Mouse (Mus musculus) lung, embryonic 14.5 days (tissue): ENCODE data around the gene Micall2. TPM values are rescaled to one million over a fixed set of nuclear protein-coding genes. Genes with fewer than 3 reads are reported as not detected.

Source experiments
- ATAC-seq: fragments of 200-750 bp; cut with Nextera tagmentation; 2 replicates; pipeline ENCODE4 v1.8.0; 2017; ENCODE audit warnings: mild to moderate bottlenecking, moderate TSS enrichment, moderate library complexity; ENCODE audit not compliant: insufficient read depth
- DNase-seq: peaks from one replicate; pipeline ENCODE4 v3.0.0-alpha.2; 2015
- H3K27ac ChIP-seq: fragments of 300-500 bp; sonication (generic); 2 replicates; pipeline ENCODE4 v1.5.1; 2014; ENCODE audit warnings: low read depth, mild to moderate bottlenecking, moderate library complexity
- H3K27me3 ChIP-seq: fragments of 300-500 bp; sonication (generic); 2 replicates; pipeline ENCODE4 v1.6.1; 2014; ENCODE audit warnings: low read length, control low read depth; ENCODE audit not compliant: insufficient read depth
- H3K36me3 ChIP-seq: fragments of 300-500 bp; sonication (generic); 2 replicates; pipeline ENCODE4 v1.6.1; 2014; ENCODE audit warnings: control low read depth; ENCODE audit not compliant: insufficient read depth
- H3K4me1 ChIP-seq: fragments of 300-500 bp; sonication (generic); 2 replicates; pipeline ENCODE4 v1.6.1; 2014; ENCODE audit warnings: antibody characterized with exemption, control low read depth; ENCODE audit not compliant: insufficient read depth
- H3K4me2 ChIP-seq: fragments of 300-500 bp; sonication (generic); 2 replicates; pipeline ENCODE4 v1.6.1; 2014; ENCODE audit warnings: mild to moderate bottlenecking
- H3K4me3 ChIP-seq: fragments of 300-500 bp; sonication (generic); 2 replicates; pipeline ENCODE4 v1.5.1; 2014; ENCODE audit warnings: low read depth, low read length
- H3K9ac ChIP-seq: fragments of 300-500 bp; sonication (generic); 2 replicates; pipeline ENCODE4 v1.6.1; 2014
- H3K9me3 ChIP-seq: fragments of 300-500 bp; sonication (generic); 2 replicates; pipeline ENCODE4 v1.6.1; 2016; ENCODE audit warnings: low read depth, low read length, control low read depth
- CTCF ChIP-seq: IDR thresholded peaks from 2 replicates; pipeline ENCODE4 v1.5.1; 2016; ENCODE audit warnings: antibody characterized with exemption, low read depth
- WGBS: fragments of 180-500 bp; shearing (Covaris S2); extraction: QIAGEN DNeasy Blood & Tissue Kit; methylation state at CpG from one replicate; pipeline ENCODE4 v1.1.7; 2014; 5-methylcytosine and 5-hydroxymethylcytosine counted together
- polyA plus RNA-seq: library from polyadenylated mRNA; unstranded; fragments of >200 nt; fragmentation: Nextera tagmentation; extraction: Ambion mirVana; gene quantifications from 2 replicates; pipeline ENCODE4 v1.2.1, GENCODE M21; 2014

The Micall2 gene
- polyA plus RNA-seq, 1 experiment from 2014 or later, result 4.8 TPM

- Histone ChIP-seq H3K36me3 (no peaks in the 10 kb centered on the region), H3K4me1 (peaks cover 10% of the 10 kb centered on the region), H3K27me3 (no peaks in the 10 kb centered on the region), H3K9ac (peak overlapping the region; percentile 29; the same call in 1 of the 2 replicates), H3K27ac (peak overlapping the region; percentile 65; the same call in 1 of the 2 replicates), H3K4me3 (no peak overlapping the region), H3K4me2 (peak overlapping the region; percentile 18; the same call in 1 of the 2 replicates), H3K9me3 (no peaks in the 10 kb centered on the region)
- DNase-seq, result no peak
- no peak for TF ChIP-seq CTCF
- 30% methylated on average over 8 of the region's 8 CpGs for WGBS
- ATAC-seq, result no peak
Measured at GRCm38 (mm10) chr5:139730712-139731486, 5.2 kb downstream of the Micall2 start.

GRCm38 (mm10) chr5:139727261-139727660, 8.9 kb downstream of the Micall2 start:
- no peaks in the 10 kb centered on the region for H3K9me3 ChIP-seq
- WGBS, result 77% methylated on average over 11 of the region's 11 CpGs

GRCm38 (mm10) chr5:139726186-139726585, 9.9 kb downstream of the Micall2 start:
- TF ChIP-seq CTCF, result no peak
- WGBS, result 78% methylated on average over 3 of the region's 3 CpGs

More at GRCm38 (mm10) chr5:139727261-139727660, 8.9 kb downstream of the Micall2 start:
- Histone ChIP-seq H3K36me3 (no peaks in the 10 kb centered on the region), H3K4me2 (no peak overlapping the region), H3K4me1 (peaks cover 5% of the 10 kb centered on the region; the same call in 1 of the 2 replicates), H3K4me3 (no peak overlapping the region), H3K27me3 (no peaks in the 10 kb centered on the region), H3K27ac (no peak overlapping the region), H3K9ac (no peak overlapping the region)
- DNase-seq (no peak), ATAC-seq (no peak)
- no peak for TF ChIP-seq CTCF

GRCm38 (mm10) chr5:139724336-139725116, 11.6 kb downstream of the Micall2 start:
- Histone ChIP-seq H3K27me3 (no peaks in the 10 kb centered on the region), H3K9ac (no peak overlapping the region), H3K4me1 (no peaks in the 10 kb centered on the region), H3K36me3 (no peaks in the 10 kb centered on the region), H3K27ac (no peak overlapping the region), H3K4me2 (no peak overlapping the region), H3K9me3 (no peaks in the 10 kb centered on the region), H3K4me3 (no peak overlapping the region)
- DNase-seq (no peak), ATAC-seq (0 out of 2 replicates have a peak, but pooled peaks have one; percentile 46)
- WGBS, result 29% methylated on average over 10 of the region's 10 CpGs
- no peak for TF ChIP-seq CTCF

More at GRCm38 (mm10) chr5:139726186-139726585, 9.9 kb downstream of the Micall2 start:
- H3K9ac ChIP-seq, result no peak overlapping the region
- H3K27ac ChIP-seq, result no peak overlapping the region
- ATAC-seq (no peak), DNase-seq (no peak)
- H3K4me2 ChIP-seq, result no peak overlapping the region
- no peaks in the 10 kb centered on the region for H3K9me3 ChIP-seq
- H3K27me3 ChIP-seq, result no peaks in the 10 kb centered on the region
- peaks cover 5% of the 10 kb centered on the region; the same call in 1 of the 2 replicates for H3K4me1 ChIP-seq
- H3K36me3 ChIP-seq, result no peaks in the 10 kb centered on the region
- no peak overlapping the region for H3K4me3 ChIP-seq

- H3K36me3 ChIP-seq, result no peaks in the 10 kb centered on the region
- H3K27me3 ChIP-seq, result no peaks in the 10 kb centered on the region
- DNase-seq (no peak), ATAC-seq (no peak)
- no peak for TF ChIP-seq CTCF
- H3K9me3 ChIP-seq, result no peaks in the 10 kb centered on the region
- no peak overlapping the region for H3K4me3 ChIP-seq
- H3K9ac ChIP-seq, result no peak overlapping the region
- no peaks in the 10 kb centered on the region for H3K4me1 ChIP-seq
- WGBS, result 52% methylated on average over 9 of the region's 9 CpGs
- no peak overlapping the region for H3K27ac ChIP-seq
- H3K4me2 ChIP-seq, result no peak overlapping the region
Measured at GRCm38 (mm10) chr5:139723113-139723512, 13.0 kb downstream of the Micall2 start.

- Histone ChIP-seq H3K9me3 (no peaks in the 10 kb centered on the region), H3K9ac (no peak overlapping the region), H3K4me3 (no peak overlapping the region), H3K27me3 (no peaks in the 10 kb centered on the region), H3K36me3 (no peaks in the 10 kb centered on the region), H3K4me1 (no peaks in the 10 kb centered on the region), H3K27ac (no peak overlapping the region), H3K4me2 (no peak overlapping the region)
- DNase-seq (no peak), ATAC-seq (no peak)
- peak; percentile 17; the same call in 1 of the 2 replicates for TF ChIP-seq CTCF
- WGBS, result 47% methylated on average over 6 of the region's 6 CpGs
Measured at GRCm38 (mm10) chr5:139722709-139723108, 13.4 kb downstream of the Micall2 start.

- H3K4me2 ChIP-seq, result no peak overlapping the region
- H3K27ac ChIP-seq, result no peak overlapping the region
- TF ChIP-seq CTCF, result no peak
- H3K36me3 ChIP-seq, result no peaks in the 10 kb centered on the region
- no peak overlapping the region for H3K4me3 ChIP-seq
- H3K4me1 ChIP-seq, result no peaks in the 10 kb centered on the region
- no peaks in the 10 kb centered on the region for H3K27me3 ChIP-seq
- 79% methylated on average over 7 of the region's 7 CpGs for WGBS
- no peaks in the 10 kb centered on the region for H3K9me3 ChIP-seq
- no peak overlapping the region for H3K9ac ChIP-seq
- no peak for DNase-seq
- ATAC-seq, result no peak
Measured at GRCm38 (mm10) chr5:139718949-139719348, 17.2 kb downstream of the Micall2 start.
